ENCODE assay signal across 1 mouse cellular context in genomic region chr2:29787937-29788681, GRCm38 (mm10).
TF ChIP-seq lines count a peak whose summit lies in the region.

Gene Trub2, minus strand, starts transcription at chr2:29788502.

TF ChIP-seq in CH12.LX, 34 proteins besides CTCF, POLR2A, EP300 and RAD21 (continued from another document):
- TF ChIP-seq JUN (IDR thresholded peaks at IDR 0.05; ENCODE audit: insufficient read depth, low read depth, low read length), result no peak
- no peak for TF ChIP-seq GABPA (IDR thresholded peaks at IDR 0.05; ENCODE audit: insufficient replicate concordance, low read depth, low read length)
- TF ChIP-seq MAFK (IDR thresholded peaks at IDR 0.05; ENCODE audit: insufficient replicate concordance, low read length), result no peak
- no peak for TF ChIP-seq JUND (conservative IDR thresholded peaks at IDR 0.05; ENCODE audit: low read depth, low read length)
- TF ChIP-seq SMC3 (IDR thresholded peaks at IDR 0.05; ENCODE audit: low read depth, low read length), result no peak
- TF ChIP-seq USF2 (conservative IDR thresholded peaks at IDR 0.05; ENCODE audit: low read depth, low read length), result no peak
- TF ChIP-seq USF1 (IDR thresholded peaks at IDR 0.05; ENCODE audit: low read depth, low read length), result peak; percentile 11; the same call in 1 of the 2 replicates
TF ChIP-seq in CH12.LX: peak in this region for 9.
